Mouse (Mus musculus): ENCODE measurements around the gene Vps13a. TPM values are rescaled to one million over a fixed set of nuclear protein-coding genes. Genes with fewer than 3 reads are reported as not detected.
"Not testable (repeated sequence)": the region's sequence is repeated elsewhere in the genome, so short reads cannot be mapped to it uniquely, and the experiment has no call there.

The Vps13a gene
- 8.5 and 8.7 TPM in 2 replicates for polyA plus RNA-seq (2016; fragmentation: Nextera tagmentation; extraction: Ambion mirVana)

DNA sequence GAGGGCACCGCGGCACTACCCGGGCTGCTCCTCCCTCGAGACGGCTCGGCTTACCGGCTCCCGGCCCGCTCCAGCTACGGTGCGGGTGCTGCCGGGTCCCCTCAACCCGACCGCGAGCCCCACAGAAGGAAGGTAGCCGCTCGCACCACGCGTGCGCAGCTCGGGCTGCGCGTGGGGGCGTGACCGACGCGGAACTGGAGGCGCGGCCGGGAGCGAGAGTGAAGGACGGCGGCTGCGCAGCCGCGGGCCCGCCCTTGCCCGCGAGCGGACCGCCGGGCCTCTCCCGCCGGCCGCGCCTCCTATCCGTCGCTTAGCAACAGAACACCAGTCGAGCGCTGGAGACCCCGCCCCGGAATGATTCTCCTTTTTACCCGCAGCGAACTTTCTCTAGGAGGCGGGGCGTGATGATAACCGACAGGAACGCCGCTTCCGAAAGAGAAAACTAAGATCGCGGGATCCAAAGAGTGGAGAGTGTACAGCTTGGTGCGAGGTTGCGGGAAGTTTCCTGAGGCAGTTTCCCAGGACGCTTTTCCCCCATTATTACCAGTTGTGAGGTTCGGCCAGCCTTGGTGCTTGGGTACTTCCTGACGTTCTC is at the start of gene Vps13a:
Gene Vps13a, minus strand, starts transcription at position 144 of the 595 bp plus-strand sequence.
- H3K36me3 ChIP-seq, result no peaks in the 10 kb centered on the region
- ATAC-seq (ENCODE audit: insufficient number of reproducible peaks, low FRiP score), result peak; percentile 99
- peaks cover 10% of the 10 kb centered on the region; the same call in 1 of the 2 replicates for H3K27me3 ChIP-seq (replicated peaks)
- H3K4me1 ChIP-seq (replicated peaks), result 0 out of 2 replicates have a peak, but pooled peaks cover 3% of the 10 kb centered on the region
- peak within 1 kb of the TSS; percentile 96 for H3K4me2 ChIP-seq
- H3K9me3 ChIP-seq (replicated peaks), result no peaks in the 10 kb centered on the region
- peak within 1 kb of the TSS; percentile 6; the same call in 1 of the 2 replicates for H3K27ac ChIP-seq (ENCODE audit: poor library complexity, severe bottlenecking)
- WGBS, result under 1% methylated on average over 66 of the region's 67 CpGs
- H3K4me3 ChIP-seq, result peak within 1 kb of the TSS; percentile 77
- H3K9ac ChIP-seq, result peak within 1 kb of the TSS; percentile 77

DNA sequence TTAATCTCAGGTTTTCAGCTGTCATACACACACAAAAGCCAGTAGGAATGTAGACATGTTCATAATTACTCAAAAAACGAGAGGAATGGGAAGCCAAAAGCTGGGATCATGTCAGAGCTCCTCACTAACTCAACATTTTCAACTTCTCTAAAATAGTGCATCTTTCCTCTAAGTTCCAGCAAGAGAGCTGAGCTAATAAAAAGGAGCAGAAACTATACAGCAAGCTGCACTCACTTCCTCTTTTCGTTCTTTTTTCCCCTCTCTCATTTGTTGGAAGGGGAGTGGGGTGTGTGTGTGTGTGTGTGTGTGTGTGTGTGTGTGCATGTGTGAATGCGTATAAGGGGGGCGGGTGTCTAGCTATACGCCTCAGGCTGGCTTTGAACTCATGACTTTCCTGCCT is 46.9 kb upstream of the Vps13a start:
- H3K27me3 ChIP-seq (replicated peaks), result no peaks in the 10 kb centered on the region; the same call in 1 of the 2 replicates
- no peaks in the 10 kb centered on the region for H3K9me3 ChIP-seq (replicated peaks)
- H3K4me1 ChIP-seq (replicated peaks), result no peaks in the 10 kb centered on the region
- no peaks in the 10 kb centered on the region for H3K36me3 ChIP-seq
- WGBS, result 72% methylated on average over 5 of the region's 5 CpGs
- ATAC-seq (ENCODE audit: insufficient number of reproducible peaks, low FRiP score), result no peak
- H3K4me2 ChIP-seq, result no peak overlapping the region
- no peak overlapping the region for H3K27ac ChIP-seq (ENCODE audit: poor library complexity, severe bottlenecking)
- no peak overlapping the region for H3K9ac ChIP-seq
- no peak overlapping the region for H3K4me3 ChIP-seq

DNA sequence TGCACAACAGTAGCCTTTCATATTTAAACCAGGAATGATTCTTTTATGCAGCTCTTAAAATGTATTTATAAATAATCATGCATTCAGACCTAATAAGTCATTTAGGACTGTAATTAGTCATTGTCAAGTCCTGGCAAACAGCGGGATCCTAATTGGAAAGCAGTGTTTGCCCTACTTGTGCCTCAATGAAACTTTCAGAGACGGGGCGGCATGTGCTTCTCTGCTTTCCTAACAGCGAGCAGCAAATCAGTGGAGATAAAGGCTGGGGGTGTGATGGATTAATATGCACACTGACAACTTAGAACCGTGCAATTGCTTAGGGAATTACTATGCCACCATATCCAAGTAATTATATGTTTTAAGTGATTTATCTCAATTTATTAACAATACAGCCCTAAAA is 44.5 kb upstream of the Vps13a start:
- Histone ChIP-seq H3K27me3 (replicated peaks) (no peaks in the 10 kb centered on the region; the same call in 1 of the 2 replicates), H3K27ac (ENCODE audit: poor library complexity, severe bottlenecking) (no peak overlapping the region), H3K4me1 (replicated peaks) (no peaks in the 10 kb centered on the region), H3K4me2 (no peak overlapping the region), H3K9me3 (replicated peaks) (no peaks in the 10 kb centered on the region), H3K9ac (no peak overlapping the region), H3K4me3 (no peak overlapping the region), H3K36me3 (no peaks in the 10 kb centered on the region)
- 68% methylated on average over 5 of the region's 5 CpGs for WGBS
- ATAC-seq (ENCODE audit: insufficient number of reproducible peaks, low FRiP score), result no peak

DNA sequence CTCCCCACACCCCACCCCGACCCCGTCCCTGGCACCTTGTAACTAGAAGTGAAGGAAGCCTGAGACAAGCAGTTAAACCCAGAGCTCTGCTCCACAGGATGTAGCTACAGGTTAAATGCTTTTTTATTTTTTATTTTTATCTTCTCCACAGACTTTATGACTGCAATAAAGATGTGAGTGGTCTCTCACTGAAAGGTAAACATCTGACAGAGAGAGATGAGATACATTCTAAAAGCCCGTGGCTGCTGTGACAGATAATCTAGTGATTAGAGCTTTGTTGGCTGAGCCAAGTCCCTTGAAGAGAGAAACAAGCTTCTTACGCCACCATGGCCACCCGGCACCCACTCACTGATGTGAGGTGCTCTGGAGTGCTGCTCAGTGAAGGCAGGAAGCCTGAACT is 34.1 kb upstream of the Vps13a start:
- no peak overlapping the region for H3K9ac ChIP-seq
- H3K4me2 ChIP-seq, result no peak overlapping the region
- no peak for ATAC-seq (ENCODE audit: insufficient number of reproducible peaks, low FRiP score)
- no peak overlapping the region for H3K27ac ChIP-seq (ENCODE audit: poor library complexity, severe bottlenecking)
- no peak overlapping the region for H3K4me3 ChIP-seq
- H3K4me1 ChIP-seq (replicated peaks), result no peaks in the 10 kb centered on the region; the same call in 1 of the 2 replicates
- H3K27me3 ChIP-seq (replicated peaks), result no peaks in the 10 kb centered on the region
- H3K9me3 ChIP-seq (replicated peaks), result no peaks in the 10 kb centered on the region
- WGBS, result 28% methylated on average over 5 of the region's 5 CpGs
- no peaks in the 10 kb centered on the region for H3K36me3 ChIP-seq

DNA sequence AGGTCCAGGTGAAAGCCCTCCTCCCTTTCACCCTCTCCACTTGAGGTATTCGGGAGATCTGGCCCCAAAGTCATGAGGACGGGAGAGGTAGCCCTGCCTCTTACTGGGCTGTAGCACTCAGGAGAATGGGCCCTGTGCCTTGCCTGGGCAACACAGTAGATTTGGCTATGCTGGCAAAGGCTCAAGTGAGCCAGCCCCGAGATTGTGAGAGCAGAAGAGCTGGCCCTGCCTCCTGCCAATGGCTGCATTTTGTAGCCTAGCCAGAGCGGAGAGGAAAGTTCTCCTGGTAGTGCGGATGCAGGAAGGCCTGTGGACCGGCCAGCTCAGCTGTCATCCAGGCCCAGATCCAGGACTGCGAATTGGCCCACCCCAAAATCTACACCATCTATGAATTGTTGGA is 32.6 kb upstream of the Vps13a start:
- Histone ChIP-seq H3K4me2 (no peak overlapping the region), H3K27me3 (replicated peaks) (no peaks in the 10 kb centered on the region), H3K27ac (ENCODE audit: poor library complexity, severe bottlenecking) (no peak overlapping the region), H3K36me3 (no peaks in the 10 kb centered on the region), H3K4me1 (replicated peaks) (no peaks in the 10 kb centered on the region; the same call in 1 of the 2 replicates), H3K9me3 (replicated peaks) (no peaks in the 10 kb centered on the region), H3K9ac (no peak overlapping the region), H3K4me3 (no peak overlapping the region)
- WGBS, result 78% methylated on average over 7 of the region's 7 CpGs
- ATAC-seq (ENCODE audit: insufficient number of reproducible peaks, low FRiP score), result no peak

DNA sequence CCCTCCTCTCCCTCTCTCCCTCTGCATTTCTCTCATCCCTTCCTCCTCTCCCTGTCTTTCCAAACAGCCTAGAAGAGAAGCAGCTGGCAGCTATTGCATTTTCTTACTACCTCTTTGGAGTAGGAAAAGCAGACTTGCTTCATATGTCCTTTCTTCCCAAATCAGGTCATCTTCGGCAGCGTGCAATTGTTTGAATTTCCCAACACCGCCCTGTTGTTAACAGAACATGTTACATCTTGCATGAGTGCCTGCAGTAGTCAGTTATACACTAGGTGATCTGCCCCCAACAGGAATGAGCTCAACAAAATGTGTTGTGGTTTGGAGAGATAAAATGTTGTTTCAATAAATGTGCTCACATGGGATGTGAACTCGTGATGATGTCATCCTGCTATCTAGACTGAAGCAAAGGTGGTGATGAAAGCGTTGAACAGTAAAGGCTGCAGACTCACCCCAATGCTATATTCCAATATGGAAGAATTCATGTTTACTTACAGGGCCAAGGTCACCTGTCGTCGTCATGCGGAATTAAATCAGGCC is 31.4 kb upstream of the Vps13a start:
- no peak overlapping the region for H3K27ac ChIP-seq (ENCODE audit: poor library complexity, severe bottlenecking)
- no peaks in the 10 kb centered on the region for H3K27me3 ChIP-seq (replicated peaks)
- ATAC-seq (ENCODE audit: insufficient number of reproducible peaks, low FRiP score), result no peak
- no peak overlapping the region for H3K9ac ChIP-seq
- H3K9me3 ChIP-seq (replicated peaks), result no peaks in the 10 kb centered on the region
- WGBS, result 76% methylated on average over 8 of the region's 8 CpGs
- H3K4me1 ChIP-seq (replicated peaks), result no peaks in the 10 kb centered on the region; the same call in 1 of the 2 replicates
- H3K4me2 ChIP-seq, result no peak overlapping the region
- no peaks in the 10 kb centered on the region for H3K36me3 ChIP-seq
- H3K4me3 ChIP-seq, result no peak overlapping the region

DNA sequence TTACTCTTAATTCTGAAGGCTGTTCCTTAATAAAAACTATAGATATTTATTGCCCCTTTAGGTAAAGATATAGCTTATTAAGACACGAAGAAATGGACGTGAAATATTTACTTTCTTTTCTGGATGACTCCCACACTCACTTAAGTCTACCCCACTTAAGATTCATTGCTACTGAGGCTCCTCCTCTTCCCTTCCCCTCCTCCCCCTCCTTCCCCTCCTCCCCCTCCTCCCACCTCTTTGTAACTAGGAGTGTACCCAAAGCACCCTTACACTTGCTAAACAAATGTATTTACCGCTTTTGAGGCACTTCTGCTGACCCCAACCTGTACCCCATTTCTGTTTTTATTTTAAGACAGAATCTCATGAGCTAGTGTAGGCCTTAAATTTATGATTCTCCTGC is 24.4 kb upstream of the Vps13a start:
- Histone ChIP-seq H3K9ac (no peak overlapping the region), H3K36me3 (no peaks in the 10 kb centered on the region), H3K4me3 (no peak overlapping the region), H3K4me2 (no peak overlapping the region), H3K9me3 (replicated peaks) (no peaks in the 10 kb centered on the region), H3K4me1 (replicated peaks) (no peaks in the 10 kb centered on the region), H3K27me3 (replicated peaks) (no peaks in the 10 kb centered on the region), H3K27ac (ENCODE audit: poor library complexity, severe bottlenecking) (no peak overlapping the region)
- 38% methylated on average over 3 of the region's 3 CpGs for WGBS
- ATAC-seq (ENCODE audit: insufficient number of reproducible peaks, low FRiP score), result no peak

DNA sequence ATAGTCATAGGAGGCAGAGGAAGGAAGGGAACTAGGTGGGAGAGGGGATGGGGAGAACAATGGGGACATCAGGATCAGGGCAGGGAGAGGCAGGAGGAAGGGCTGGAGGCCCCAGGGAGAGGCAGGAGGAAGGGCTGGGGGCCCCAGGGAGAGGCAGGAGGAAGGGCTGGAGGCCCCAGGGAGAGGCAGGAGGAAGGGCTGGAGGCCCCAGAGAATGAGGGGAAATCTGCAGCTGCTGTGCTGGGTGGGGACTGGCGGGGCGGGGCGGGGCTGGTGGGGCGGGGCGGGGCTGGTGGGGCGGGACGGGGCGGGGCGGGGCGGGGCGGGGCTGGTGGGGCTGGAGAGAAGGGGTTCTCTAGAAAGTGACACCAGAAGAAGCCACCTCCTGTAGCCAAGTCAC is 23.8 kb upstream of the Vps13a start:
- Histone ChIP-seq H3K4me1 (replicated peaks) (no peaks in the 10 kb centered on the region), H3K9ac (no peak overlapping the region), H3K27me3 (replicated peaks) (no peaks in the 10 kb centered on the region), H3K27ac (ENCODE audit: poor library complexity, severe bottlenecking) (no peak overlapping the region), H3K4me3 (no peak overlapping the region), H3K4me2 (no peak overlapping the region), H3K9me3 (replicated peaks) (no peaks in the 10 kb centered on the region), H3K36me3 (no peaks in the 10 kb centered on the region)
- no peak for ATAC-seq (ENCODE audit: insufficient number of reproducible peaks, low FRiP score)
- WGBS, result 13% methylated on average over 3 of the region's 11 CpGs

DNA sequence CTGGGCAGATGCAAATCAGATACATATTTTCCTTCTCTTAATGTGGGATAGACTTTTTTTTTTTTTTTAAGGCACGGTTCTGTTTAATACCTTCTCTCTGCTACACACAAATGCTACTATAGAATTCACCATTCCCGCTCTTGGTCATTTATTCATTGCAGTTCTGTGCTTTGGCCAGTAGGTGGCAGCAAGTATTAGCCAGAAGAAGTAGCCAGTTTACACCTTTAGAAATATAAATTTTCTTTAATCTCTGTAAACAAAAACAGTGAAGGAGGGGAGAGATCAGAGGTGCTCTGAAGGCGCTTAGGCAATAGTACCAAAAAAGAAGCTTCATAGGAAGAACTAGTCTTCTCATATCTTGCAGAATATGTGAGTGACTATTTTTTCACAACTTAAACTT is 22.0 kb upstream of the Vps13a start:
- H3K4me1 ChIP-seq (replicated peaks), result no peaks in the 10 kb centered on the region
- ATAC-seq (ENCODE audit: insufficient number of reproducible peaks, low FRiP score), result no peak
- no peak overlapping the region for H3K27ac ChIP-seq (ENCODE audit: poor library complexity, severe bottlenecking)
- H3K36me3 ChIP-seq, result no peaks in the 10 kb centered on the region
- H3K27me3 ChIP-seq (replicated peaks), result no peaks in the 10 kb centered on the region
- 2% methylated on average over 3 of the region's 3 CpGs for WGBS
- H3K4me3 ChIP-seq, result no peak overlapping the region
- H3K9me3 ChIP-seq (replicated peaks), result no peaks in the 10 kb centered on the region
- no peak overlapping the region for H3K4me2 ChIP-seq
- H3K9ac ChIP-seq, result no peak overlapping the region

DNA sequence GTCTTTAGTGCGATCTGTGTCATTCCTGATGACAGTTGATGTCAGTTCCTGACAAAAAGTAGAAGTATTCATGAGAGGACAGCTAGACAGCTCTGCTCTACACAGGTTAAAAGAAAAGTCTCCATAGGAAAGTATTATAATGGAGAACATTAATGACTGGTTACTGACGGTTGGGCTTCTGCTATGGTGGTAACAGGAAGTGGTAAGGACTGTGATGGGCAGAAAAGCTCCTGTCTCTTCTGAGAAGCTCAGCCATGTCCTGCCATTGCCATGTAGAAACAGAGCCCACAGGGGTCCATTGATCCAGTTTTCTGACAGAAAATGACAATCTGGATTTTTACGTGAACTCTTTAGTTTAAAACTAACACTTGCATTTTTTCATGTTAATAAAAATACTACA is 21.4 kb upstream of the Vps13a start:
- no peak overlapping the region for H3K4me3 ChIP-seq
- no peaks in the 10 kb centered on the region for H3K4me1 ChIP-seq (replicated peaks)
- WGBS, result 80% methylated on average over 3 of the region's 3 CpGs
- no peak overlapping the region for H3K27ac ChIP-seq (ENCODE audit: poor library complexity, severe bottlenecking)
- H3K36me3 ChIP-seq, result no peaks in the 10 kb centered on the region
- no peak overlapping the region for H3K9ac ChIP-seq
- no peaks in the 10 kb centered on the region for H3K9me3 ChIP-seq (replicated peaks)
- no peak overlapping the region for H3K4me2 ChIP-seq
- no peak for ATAC-seq (ENCODE audit: insufficient number of reproducible peaks, low FRiP score)
- no peaks in the 10 kb centered on the region for H3K27me3 ChIP-seq (replicated peaks)

DNA sequence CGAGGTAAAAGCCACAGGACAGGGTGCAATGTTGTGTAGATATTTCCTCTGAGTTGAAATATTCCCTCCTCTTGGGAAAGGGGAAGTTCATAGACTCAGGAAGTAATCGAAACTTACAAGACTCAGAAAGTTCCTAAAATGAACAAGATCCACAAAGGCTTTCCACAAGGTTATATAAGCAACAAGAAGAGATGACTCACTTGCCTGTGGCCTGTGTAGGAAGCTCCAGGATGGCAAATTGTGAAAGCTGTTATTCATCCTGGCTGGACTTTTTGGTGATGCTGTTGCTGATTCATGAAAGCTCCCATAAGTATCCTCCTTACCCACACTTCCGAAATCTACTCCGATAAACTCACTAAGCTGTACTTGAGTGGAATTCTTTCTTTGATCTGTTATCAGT is 17.2 kb upstream of the Vps13a start:
- Histone ChIP-seq H3K36me3 (no peaks in the 10 kb centered on the region), H3K9ac (no peak overlapping the region), H3K4me1 (replicated peaks) (no peaks in the 10 kb centered on the region), H3K4me3 (no peak overlapping the region), H3K9me3 (replicated peaks) (peaks cover 10% of the 10 kb centered on the region; the same call in 1 of the 2 replicates), H3K27ac (ENCODE audit: poor library complexity, severe bottlenecking) (no peak overlapping the region), H3K27me3 (replicated peaks) (no peaks in the 10 kb centered on the region), H3K4me2 (no peak overlapping the region)
- no peak for ATAC-seq (ENCODE audit: insufficient number of reproducible peaks, low FRiP score)
- 66% methylated on average over 4 of the region's 4 CpGs for WGBS

DNA sequence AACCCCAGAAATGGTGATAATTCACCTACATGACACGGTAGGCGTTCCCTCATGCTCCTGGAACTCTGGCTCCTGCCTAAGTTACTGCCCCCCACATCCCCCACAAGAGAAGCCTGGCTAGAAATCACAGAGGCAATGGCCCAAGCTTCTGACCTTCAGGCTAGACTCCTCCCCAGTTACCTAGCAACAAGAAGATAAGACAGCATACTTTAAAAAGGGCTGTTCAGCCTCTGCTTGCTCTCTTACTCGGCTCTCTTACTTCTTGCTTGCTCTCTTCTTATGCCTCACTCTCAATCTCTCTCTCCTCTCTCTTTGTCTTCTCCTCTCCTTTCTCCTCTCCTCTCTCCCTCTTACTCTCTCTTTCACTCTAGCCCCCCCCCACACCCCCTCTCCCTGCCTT is 13.8 kb upstream of the Vps13a start:
- not testable (repeated sequence) for H3K4me2 ChIP-seq; H3K9me3 ChIP-seq (replicated peaks); H3K4me3 ChIP-seq; ATAC-seq (ENCODE audit: insufficient number of reproducible peaks, low FRiP score); H3K27ac ChIP-seq (ENCODE audit: poor library complexity, severe bottlenecking); H3K4me1 ChIP-seq (replicated peaks); H3K9ac ChIP-seq; H3K36me3 ChIP-seq; H3K27me3 ChIP-seq (replicated peaks)
- WGBS, result 84% methylated on average over 3 of the region's 3 CpGs
